Mouse (Mus musculus) left cerebral cortex, postnatal 4 days (tissue): Measurements from ENCODE around the gene Krt42. TPM values are rescaled to one million over a fixed set of nuclear protein-coding genes. Genes with fewer than 3 reads are reported as not detected.

Experiments used
- total RNA-seq, 2 experiments: library from RNA; stranded (reverse); gene quantifications; 2 replicates each; pipeline ENCODE4 v1.2.3; 2021

Krt42 gene
- total RNA-seq, 2 experiments from 2014 or later = not detected

Other genes with a start within 250 kb of the Krt42 start
- not detected for gene Krt33b, start 240.0 kb downstream of the Krt42 start, total RNA-seq
- gene Krt34, start 228.3 kb downstream of the Krt42 start, total RNA-seq = not detected
- not detected for gene Krt31, start 219.3 kb downstream of the Krt42 start, total RNA-seq
- not detected for gene Krt32, start 181.6 kb downstream of the Krt42 start, total RNA-seq
- not detected for gene Krt35, start 173.6 kb downstream of the Krt42 start, total RNA-seq
- gene Krt36, start 164.2 kb downstream of the Krt42 start, total RNA-seq = not detected
- not detected for gene Krt13, start 148.3 kb downstream of the Krt42 start, total RNA-seq
- not detected for gene Krt15, start 133.9 kb downstream of the Krt42 start, total RNA-seq
- 1 to 10 TPM; 1.2 to 1.5 TPM for gene Krt19, start 121.2 kb downstream of the Krt42 start, total RNA-seq
- gene Krt9, start 76.6 kb downstream of the Krt42 start, total RNA-seq = under 1 TPM; 0.52 to 0.56 TPM
- gene Krt14, start 62.3 kb downstream of the Krt42 start, total RNA-seq = under 1 TPM in 1 of 2 experiments, not detected in 1; 0.32 TPM
- gene Krt16, start 21.0 kb downstream of the Krt42 start, total RNA-seq = not detected
- not detected for gene Krt17, start 8.8 kb downstream of the Krt42 start, total RNA-seq
- gene Eif1, start 50.0 kb upstream of the Krt42 start, total RNA-seq = 100 to 1,000 TPM; 642 to 677 TPM
- gene Gast, start 64.5 kb upstream of the Krt42 start, total RNA-seq = not detected
- 100 to 1,000 TPM in 1 of 2 experiments, 10 to 100 TPM in 1; 43.8 to 116 TPM for gene Hap1, start 86.3 kb upstream of the Krt42 start, total RNA-seq
- gene Jup, start 127.9 kb upstream of the Krt42 start, total RNA-seq = 10 to 100 TPM; 74.2 to 77.9 TPM
- gene P3h4, start 145.0 kb upstream of the Krt42 start, total RNA-seq = 1 to 10 TPM; 8.1 to 9.9 TPM
- gene Fkbp10, start 145.8 kb upstream of the Krt42 start, total RNA-seq = 10 to 100 TPM; 13.7 to 15.0 TPM
- gene Nt5c3b, start 171.9 kb upstream of the Krt42 start, total RNA-seq = 10 to 100 TPM; 85.5 to 91.9 TPM
- gene Klhl10, start 172.0 kb upstream of the Krt42 start, total RNA-seq = 1 to 10 TPM; 1.9 to 3.1 TPM
- gene Klhl11, start 202.9 kb upstream of the Krt42 start, total RNA-seq = 10 to 100 TPM; 50.7 to 54.1 TPM